Mouse (Mus musculus): ENCODE measurements at regions not wholly inside any gene's neighbourhood (a gene's known extent, or its start where the extent isn't known, plus 50 kb on each side); places are given as distances from the start of the nearest gene placed in this dataset.

DNA sequence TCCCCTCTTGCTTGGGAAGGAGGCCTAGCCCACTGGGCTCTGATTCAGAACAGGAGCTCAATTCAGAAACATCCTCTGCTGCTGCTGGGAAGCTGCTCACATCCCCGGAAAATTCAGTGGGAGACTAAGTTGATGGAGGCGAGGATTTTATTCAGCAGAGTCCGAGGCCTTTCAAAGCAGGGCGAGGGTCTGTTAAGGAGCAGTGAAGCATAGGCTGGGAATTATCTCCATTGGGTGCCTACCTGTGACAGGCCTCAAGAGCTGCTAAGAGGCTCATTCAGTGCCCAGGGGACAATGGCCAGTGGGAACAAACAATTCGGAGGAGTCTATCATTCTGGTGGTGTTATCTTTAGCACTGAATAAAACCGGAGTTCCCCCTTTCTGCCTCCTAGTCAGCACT, 59.6 kb upstream of the Dbx1 start:
- no peak for TF ChIP-seq CTCF (IDR thresholded peaks at IDR 0.05; ENCODE audit: low read depth, low read length)
- no peak for TF ChIP-seq POLR2A (IDR thresholded peaks at IDR 0.05; ENCODE audit: insufficient read depth, low read length)
- no peak for TF ChIP-seq EP300 (IDR thresholded peaks at IDR 0.05; ENCODE audit: insufficient read depth, low read depth, low read length)
